Mouse (Mus musculus) A20 (cell line): ENCODE measurements around the gene Foxm1.

Experiments
- DNase-seq: peaks from one replicate; pipeline ENCODE4 v3.0.0-alpha.2; 2011; ENCODE audit warnings: low read depth, low spot score

Gene Foxm1

GRCm38 (mm10) chr6:128362381-128363006, at the start of gene Foxm1, which contains the start of gene Rhno1:
TSS of gene Foxm1 (plus strand) at chr6:128362967.
TSS of gene Rhno1 (minus strand) at chr6:128362911.
- DNase-seq: peak; percentile 89

GRCm38 (mm10) chr6:128314796-128315195, 48.0 kb upstream of the Foxm1 start:
- DNase-seq: no peak

GRCm38 (mm10) chr6:128315597-128315996, 47.2 kb upstream of the Foxm1 start:
- no peak for DNase-seq

- DNase-seq: peak; percentile 80
Measured at GRCm38 (mm10) chr6:128318317-128318716, 44.5 kb upstream of the Foxm1 start.

GRCm38 (mm10) chr6:128334397-128335124, 28.2 kb upstream of the Foxm1 start:
- DNase-seq: peak; percentile 74

- DNase-seq: no peak
Measured at GRCm38 (mm10) chr6:128337467-128337866, 25.3 kb upstream of the Foxm1 start.

- DNase-seq: no peak
Measured at GRCm38 (mm10) chr6:128338876-128339275, 23.9 kb upstream of the Foxm1 start.

GRCm38 (mm10) chr6:128341956-128342723, 20.6 kb upstream of the Foxm1 start:
- DNase-seq: no peak

- DNase-seq: no peak
Measured at GRCm38 (mm10) chr6:128345623-128346022, 17.1 kb upstream of the Foxm1 start.

GRCm38 (mm10) chr6:128346782-128347181, 16.0 kb upstream of the Foxm1 start:
- no peak for DNase-seq

GRCm38 (mm10) chr6:128349711-128350110, 13.1 kb upstream of the Foxm1 start:
- DNase-seq: no peak

GRCm38 (mm10) chr6:128354140-128354539, 8.6 kb upstream of the Foxm1 start:
- no peak for DNase-seq

- DNase-seq: no peak
Measured at GRCm38 (mm10) chr6:128355201-128355681, 7.5 kb upstream of the Foxm1 start.

GRCm38 (mm10) chr6:128355726-128356416, 6.9 kb upstream of the Foxm1 start, which contains the start of gene Tulp3:
TSS of gene Tulp3 (minus strand) at chr6:128355851.
- peak; percentile 95 for DNase-seq

- DNase-seq: peak; percentile 80
Measured at GRCm38 (mm10) chr6:128358999-128359398, 3.8 kb upstream of the Foxm1 start.

- no peak for DNase-seq
Measured at GRCm38 (mm10) chr6:128361901-128362300, 866 bp upstream of the Foxm1 start.

- peak; percentile 63 for DNase-seq
Measured at GRCm38 (mm10) chr6:128363007-128363825, 449 bp downstream of the Foxm1 start.

- no peak for DNase-seq
Measured at GRCm38 (mm10) chr6:128364721-128365120, 2.0 kb downstream of the Foxm1 start.

- DNase-seq: no peak
Measured at GRCm38 (mm10) chr6:128366466-128366865, 3.7 kb downstream of the Foxm1 start.

- no peak for DNase-seq
Measured at GRCm38 (mm10) chr6:128370040-128370439, 7.3 kb downstream of the Foxm1 start.

GRCm38 (mm10) chr6:128375192-128375591, 12.4 kb downstream of the Foxm1 start, which contains the start of the genes Tex52 and Gm44596:
TSS of gene Tex52 (plus strand) at chr6:128375456.
TSS of gene Gm44596 (plus strand) at chr6:128375503.
- DNase-seq: no peak
